Mouse (Mus musculus): ENCODE measurements at regions not wholly inside any gene's neighbourhood (a gene's known extent, or its start where the extent isn't known, plus 50 kb on each side); places are given as distances from the start of the nearest gene placed in this dataset.

GRCm38 (mm10) chrX:42332906-42333305, 156.6 kb upstream of the Tex13c2 start:
- Histone ChIP-seq H3K27me3 (replicated peaks; ENCODE audit: control insufficient read depth, insufficient read depth, low read length) (no peaks in the 10 kb centered on the region), H3K4me2 (ENCODE audit: low read length) (no peak overlapping the region), H3K9ac (replicated peaks; ENCODE audit: low read depth, low read length) (no peak overlapping the region), H3K27ac (ENCODE audit: low read length) (no peak overlapping the region), H3K4me3 (replicated peaks; ENCODE audit: low read length) (no peak overlapping the region), H3K4me1 (replicated peaks; ENCODE audit: control insufficient read depth, insufficient read depth, low read length) (no peaks in the 10 kb centered on the region), H3K9me3 (ENCODE audit: control insufficient read depth, low read length) (no peaks in the 10 kb centered on the region), H3K36me3 (ENCODE audit: control insufficient read depth, insufficient read depth) (no peaks in the 10 kb centered on the region)
- 77% methylated on average over 7 of the region's 7 CpGs for WGBS
- ATAC-seq = no peak

GRCm38 (mm10) chrX:42333631-42334030, 155.9 kb upstream of the Tex13c2 start:
- Histone ChIP-seq H3K4me1 (replicated peaks; ENCODE audit: control insufficient read depth, insufficient read depth, low read length) (no peaks in the 10 kb centered on the region), H3K27me3 (replicated peaks; ENCODE audit: control insufficient read depth, insufficient read depth, low read length) (no peaks in the 10 kb centered on the region), H3K9ac (replicated peaks; ENCODE audit: low read depth, low read length) (no peak overlapping the region), H3K27ac (ENCODE audit: low read length) (no peak overlapping the region), H3K9me3 (ENCODE audit: control insufficient read depth, low read length) (no peaks in the 10 kb centered on the region), H3K4me3 (replicated peaks; ENCODE audit: low read length) (no peak overlapping the region), H3K36me3 (ENCODE audit: control insufficient read depth, insufficient read depth) (no peaks in the 10 kb centered on the region), H3K4me2 (ENCODE audit: low read length) (no peak overlapping the region)
- ATAC-seq = no peak
- WGBS = 60% methylated on average over 4 of the region's 4 CpGs

- 90% methylated on average over 2 of the region's 2 CpGs for WGBS
These were observed 154.7 kb upstream of the Tex13c2 start for GRCm38 (mm10) chrX:42334794-42335193.

GRCm38 (mm10) chrX:42336772-42337171, 152.7 kb upstream of the Tex13c2 start:
- no peak overlapping the region for H3K27ac ChIP-seq (ENCODE audit: low read length)

More at GRCm38 (mm10) chrX:42334794-42335193, 154.7 kb upstream of the Tex13c2 start:
- H3K27me3 ChIP-seq (replicated peaks; ENCODE audit: control insufficient read depth, insufficient read depth, low read length) = no peaks in the 10 kb centered on the region
- no peak overlapping the region for H3K4me3 ChIP-seq (replicated peaks; ENCODE audit: low read length)
- no peak overlapping the region for H3K4me2 ChIP-seq (ENCODE audit: low read length)
- H3K27ac ChIP-seq (ENCODE audit: low read length) = no peak overlapping the region
- no peak for ATAC-seq
- no peak overlapping the region for H3K9ac ChIP-seq (replicated peaks; ENCODE audit: low read depth, low read length)
- no peaks in the 10 kb centered on the region for H3K4me1 ChIP-seq (replicated peaks; ENCODE audit: control insufficient read depth, insufficient read depth, low read length)
- no peaks in the 10 kb centered on the region for H3K9me3 ChIP-seq (ENCODE audit: control insufficient read depth, low read length)
- H3K36me3 ChIP-seq (ENCODE audit: control insufficient read depth, insufficient read depth) = no peaks in the 10 kb centered on the region

GRCm38 (mm10) chrX:42342362-42342761, 147.1 kb upstream of the Tex13c2 start:
- 0 out of 2 replicates have a peak, but pooled peaks have one; percentile 29 for ATAC-seq
- Histone ChIP-seq H3K36me3 (ENCODE audit: control insufficient read depth, insufficient read depth) (no peaks in the 10 kb centered on the region), H3K27ac (ENCODE audit: low read length) (peak overlapping the region; percentile 28), H3K4me1 (replicated peaks; ENCODE audit: control insufficient read depth, insufficient read depth, low read length) (peaks cover 8% of the 10 kb centered on the region), H3K9me3 (ENCODE audit: control insufficient read depth, low read length) (no peaks in the 10 kb centered on the region), H3K4me3 (replicated peaks; ENCODE audit: low read length) (no peak overlapping the region), H3K4me2 (ENCODE audit: low read length) (no peak overlapping the region), H3K9ac (replicated peaks; ENCODE audit: low read depth, low read length) (no peak overlapping the region), H3K27me3 (replicated peaks; ENCODE audit: control insufficient read depth, insufficient read depth, low read length) (no peaks in the 10 kb centered on the region)
- WGBS = 25% methylated on average over 7 of the region's 7 CpGs

More at GRCm38 (mm10) chrX:42336772-42337171, 152.7 kb upstream of the Tex13c2 start:
- H3K36me3 ChIP-seq (ENCODE audit: control insufficient read depth, insufficient read depth) = no peaks in the 10 kb centered on the region
- H3K9me3 ChIP-seq (ENCODE audit: control insufficient read depth, low read length) = no peaks in the 10 kb centered on the region
- no peaks in the 10 kb centered on the region for H3K4me1 ChIP-seq (replicated peaks; ENCODE audit: control insufficient read depth, insufficient read depth, low read length)
- 85% methylated on average over 3 of the region's 3 CpGs for WGBS
- H3K9ac ChIP-seq (replicated peaks; ENCODE audit: low read depth, low read length) = no peak overlapping the region
- H3K4me2 ChIP-seq (ENCODE audit: low read length) = no peak overlapping the region
- no peak overlapping the region for H3K4me3 ChIP-seq (replicated peaks; ENCODE audit: low read length)
- no peaks in the 10 kb centered on the region for H3K27me3 ChIP-seq (replicated peaks; ENCODE audit: control insufficient read depth, insufficient read depth, low read length)
- no peak for ATAC-seq

- peak; percentile 86 for ATAC-seq
- peak overlapping the region; percentile 75 for H3K27ac ChIP-seq (ENCODE audit: low read length)
- H3K4me1 ChIP-seq (replicated peaks; ENCODE audit: control insufficient read depth, insufficient read depth, low read length) = peaks cover 8% of the 10 kb centered on the region
- H3K36me3 ChIP-seq (ENCODE audit: control insufficient read depth, insufficient read depth) = no peaks in the 10 kb centered on the region
- peak overlapping the region; percentile 29 for H3K9ac ChIP-seq (replicated peaks; ENCODE audit: low read depth, low read length)
- H3K9me3 ChIP-seq (ENCODE audit: control insufficient read depth, low read length) = no peaks in the 10 kb centered on the region
- WGBS = 12% methylated on average over 16 of the region's 16 CpGs
- peak overlapping the region; percentile 32 for H3K4me2 ChIP-seq (ENCODE audit: low read length)
- H3K4me3 ChIP-seq (replicated peaks; ENCODE audit: low read length) = no peak overlapping the region
- H3K27me3 ChIP-seq (replicated peaks; ENCODE audit: control insufficient read depth, insufficient read depth, low read length) = no peaks in the 10 kb centered on the region
These were observed 146.3 kb upstream of the Tex13c2 start for GRCm38 (mm10) chrX:42342951-42343879.

GRCm38 (mm10) chrX:42352610-42353254, 136.8 kb upstream of the Tex13c2 start:
- Histone ChIP-seq H3K27me3 (replicated peaks; ENCODE audit: control insufficient read depth, insufficient read depth, low read length) (no peaks in the 10 kb centered on the region), H3K36me3 (ENCODE audit: control insufficient read depth, insufficient read depth) (no peaks in the 10 kb centered on the region), H3K27ac (ENCODE audit: low read length) (peak overlapping the region; percentile 41; the same call in 1 of the 2 replicates), H3K9ac (replicated peaks; ENCODE audit: low read depth, low read length) (no peak overlapping the region), H3K9me3 (ENCODE audit: control insufficient read depth, low read length) (no peaks in the 10 kb centered on the region), H3K4me3 (replicated peaks; ENCODE audit: low read length) (no peak overlapping the region), H3K4me1 (replicated peaks; ENCODE audit: control insufficient read depth, insufficient read depth, low read length) (peaks cover 5% of the 10 kb centered on the region; the same call in 1 of the 2 replicates), H3K4me2 (ENCODE audit: low read length) (no peak overlapping the region)
- ATAC-seq = peak; percentile 94
- WGBS = 30% methylated on average over 5 of the region's 5 CpGs

GRCm38 (mm10) chrX:42359381-42360172, 129.9 kb upstream of the Tex13c2 start:
- peak; percentile 20 for ATAC-seq
- Histone ChIP-seq H3K4me1 (replicated peaks; ENCODE audit: control insufficient read depth, insufficient read depth, low read length) (peaks cover 8% of the 10 kb centered on the region), H3K27ac (ENCODE audit: low read length) (peak overlapping the region; percentile 71), H3K9ac (replicated peaks; ENCODE audit: low read depth, low read length) (no peak overlapping the region), H3K36me3 (ENCODE audit: control insufficient read depth, insufficient read depth) (no peaks in the 10 kb centered on the region), H3K4me3 (replicated peaks; ENCODE audit: low read length) (no peak overlapping the region), H3K9me3 (ENCODE audit: control insufficient read depth, low read length) (no peaks in the 10 kb centered on the region), H3K4me2 (ENCODE audit: low read length) (no peak overlapping the region; the same call in 1 of the 2 replicates), H3K27me3 (replicated peaks; ENCODE audit: control insufficient read depth, insufficient read depth, low read length) (no peaks in the 10 kb centered on the region)
- 21% methylated on average over 8 of the region's 12 CpGs for WGBS

Measured in forebrain, embryonic 16.5 days (tissue).